Mouse (Mus musculus): ENCODE results near the gene E2f1. TPM values are rescaled to one million over a fixed set of nuclear protein-coding genes. Genes with fewer than 3 reads are reported as not detected.

Gene E2f1
- polyA plus RNA-seq (2015; fragmentation: Nextera tagmentation; extraction: Ambion mirVana): 3.9 and 5.0 TPM in 2 replicates

DNA sequence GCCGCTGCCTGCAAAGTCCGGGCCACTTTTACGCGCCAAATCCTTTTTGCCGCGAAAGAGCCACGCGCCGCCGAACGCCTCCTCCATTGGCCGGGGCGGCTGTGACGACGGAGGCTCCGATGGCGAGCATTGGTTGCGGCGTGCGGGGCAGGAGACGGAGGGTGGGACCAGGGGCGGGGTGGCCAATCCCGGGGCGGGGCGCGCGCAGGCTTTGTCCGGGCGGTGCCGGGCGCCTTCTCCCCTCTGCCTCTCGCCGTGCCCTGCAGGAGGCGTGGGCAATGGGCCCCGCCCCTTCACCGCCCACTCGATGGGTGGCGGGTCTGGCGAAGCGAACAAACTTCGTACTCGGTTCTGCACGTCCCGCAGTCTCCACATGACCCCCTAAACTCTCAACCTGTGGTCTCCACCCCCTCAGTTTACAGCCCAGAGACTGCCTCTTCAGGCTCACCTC, at the start of gene E2f1:
Gene E2f1 (minus strand): TSS at position 57 of the 451 bp plus-strand sequence.

DNA sequence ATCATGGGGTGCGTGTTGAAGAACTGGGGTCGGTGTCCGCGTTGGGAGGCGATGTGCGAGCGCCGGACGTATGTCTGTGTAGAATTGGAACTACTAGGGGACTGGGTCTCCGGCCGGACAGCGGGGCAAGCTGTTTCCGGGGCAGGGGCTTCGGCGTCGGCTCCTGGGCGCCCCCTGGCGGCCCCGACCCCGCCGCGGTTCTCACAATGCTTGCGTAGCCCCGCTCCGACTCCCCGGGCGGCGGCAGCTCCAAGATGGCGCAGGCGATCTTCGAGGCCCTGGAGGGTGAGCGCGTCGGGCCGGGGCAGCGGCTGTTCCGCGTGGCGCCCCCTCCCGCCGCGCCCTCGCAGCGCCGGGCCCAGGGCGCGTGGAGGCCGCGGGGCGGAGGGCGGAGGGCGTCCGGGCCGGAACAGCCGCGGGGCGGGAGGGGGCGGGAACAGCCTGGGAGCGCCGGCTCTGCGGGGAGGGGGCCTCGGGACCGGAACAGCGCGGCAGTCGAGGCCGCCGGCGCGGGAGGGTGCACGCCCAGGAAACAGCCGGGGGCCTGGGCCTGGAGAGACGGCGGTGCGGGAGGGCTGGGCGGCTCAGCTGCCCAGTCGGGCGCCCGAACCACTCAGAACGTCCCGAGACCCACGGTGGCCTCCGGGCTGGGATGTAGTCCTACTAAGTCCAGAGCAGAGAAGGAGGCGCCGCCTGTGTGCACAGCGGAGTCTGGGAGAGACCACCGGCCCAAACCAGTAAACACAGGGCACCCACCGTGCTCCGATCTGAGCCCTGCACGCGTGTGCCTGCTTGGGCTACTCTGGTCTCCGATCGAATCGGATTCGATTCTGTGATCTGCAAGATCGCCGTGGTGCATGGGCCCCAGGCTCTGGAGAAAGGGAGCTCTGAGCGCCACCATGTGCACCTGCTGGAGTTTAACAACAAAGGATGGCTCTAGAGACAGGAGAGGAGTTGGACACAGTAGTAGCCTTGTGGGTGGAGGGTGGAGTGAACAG, 43.7 kb upstream of the E2f1 start, which contains the start of the genes Zfp341 and 4930519P11Rik:
Gene Zfp341 (plus strand): TSS at position 180 of the 998 bp plus-strand sequence.
Gene 4930519P11Rik (minus strand): TSS at position 320 of the 998 bp plus-strand sequence.

DNA sequence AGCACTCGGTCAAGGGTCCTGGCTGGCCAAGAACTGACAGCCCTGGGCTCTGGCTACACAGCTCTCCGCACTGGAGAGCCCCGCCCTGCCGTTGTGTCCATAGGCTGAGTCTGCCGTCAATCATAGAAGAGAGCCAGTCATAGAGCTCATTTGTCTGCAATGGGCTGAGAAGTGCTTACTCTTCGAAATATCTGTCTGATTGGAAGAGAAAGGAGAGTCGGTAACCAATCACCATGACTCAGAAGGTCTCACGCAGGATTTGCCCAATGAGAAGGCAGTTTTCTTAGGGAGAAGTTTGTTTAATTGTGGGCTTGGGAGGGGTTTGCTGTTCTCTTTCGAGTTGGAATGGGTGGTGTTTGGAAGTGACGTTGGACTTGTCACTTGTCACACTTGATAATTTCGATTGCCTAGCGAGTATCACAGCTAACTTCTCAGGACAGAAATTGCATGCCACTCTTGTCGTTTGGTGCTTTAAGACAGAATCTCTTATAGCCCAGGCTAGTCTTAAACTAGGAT, 34.0 kb upstream of the E2f1 start, which contains the start of gene Pxmp4:
Gene Pxmp4 (minus strand): TSS at position 71 of the 516 bp plus-strand sequence.

DNA sequence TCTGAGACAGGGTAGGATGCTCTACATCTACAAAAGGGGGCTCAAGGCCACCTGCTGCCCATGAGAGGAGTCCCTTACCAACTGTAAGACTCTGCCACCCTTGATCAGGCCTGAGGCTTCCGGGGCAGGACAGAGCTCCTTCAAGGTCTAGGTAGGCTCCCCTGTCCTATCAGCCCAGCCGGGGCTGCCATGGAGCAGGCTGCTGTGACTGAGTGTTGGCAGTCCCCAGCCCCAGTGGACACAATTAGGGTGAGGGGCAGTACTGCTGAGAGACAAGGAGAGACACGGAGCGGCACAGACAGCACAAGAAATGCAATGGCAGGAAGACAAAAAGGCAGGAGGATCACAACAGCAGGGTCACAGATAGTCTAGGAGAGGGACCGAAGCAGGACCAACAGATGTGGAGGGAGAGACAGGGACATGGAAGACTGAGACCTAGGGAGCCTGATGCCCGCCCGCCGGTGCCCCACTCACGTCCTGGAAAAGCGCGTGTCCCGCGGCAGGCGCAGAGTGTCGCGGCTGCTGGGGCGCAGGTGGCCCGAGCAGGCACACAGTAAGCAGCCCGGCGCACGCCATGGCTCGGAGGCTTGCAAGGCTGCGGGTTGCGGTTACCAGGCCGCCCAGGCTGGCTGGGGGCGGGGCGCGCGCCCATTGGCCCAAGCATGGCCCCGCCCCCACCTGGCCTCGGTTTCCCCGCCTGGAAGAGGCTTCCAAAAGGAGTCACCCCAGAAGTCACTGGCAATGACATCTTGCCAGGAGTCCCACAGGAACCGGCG, 11.2 kb downstream of the E2f1 start, which contains the start of gene Necab3:
Gene Necab3 (minus strand): TSS at position 627 of the 776 bp plus-strand sequence.

DNA sequence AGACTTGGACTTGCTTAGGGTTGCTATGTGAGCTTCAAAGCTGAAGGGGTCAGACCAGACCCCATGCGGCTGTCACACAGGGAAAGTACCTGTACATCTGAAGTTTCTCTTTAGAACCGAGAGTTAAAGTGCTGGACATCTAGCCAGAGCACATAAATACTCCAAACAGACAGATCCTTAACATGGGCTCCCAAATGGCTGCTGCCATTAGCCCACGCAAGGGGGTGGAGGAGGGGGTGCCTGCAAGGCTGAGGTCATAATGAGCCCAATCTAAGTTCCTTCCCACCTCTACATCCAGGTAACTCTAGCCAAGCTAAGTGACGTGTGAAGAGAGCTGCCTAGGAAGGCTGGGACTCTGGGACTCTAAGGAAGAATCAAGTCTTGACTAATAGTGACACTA, 18.2 kb downstream of the E2f1 start, which contains the start of gene Actl10:
Gene Actl10 (plus strand): TSS at position 301 of the 400 bp plus-strand sequence.

DNA sequence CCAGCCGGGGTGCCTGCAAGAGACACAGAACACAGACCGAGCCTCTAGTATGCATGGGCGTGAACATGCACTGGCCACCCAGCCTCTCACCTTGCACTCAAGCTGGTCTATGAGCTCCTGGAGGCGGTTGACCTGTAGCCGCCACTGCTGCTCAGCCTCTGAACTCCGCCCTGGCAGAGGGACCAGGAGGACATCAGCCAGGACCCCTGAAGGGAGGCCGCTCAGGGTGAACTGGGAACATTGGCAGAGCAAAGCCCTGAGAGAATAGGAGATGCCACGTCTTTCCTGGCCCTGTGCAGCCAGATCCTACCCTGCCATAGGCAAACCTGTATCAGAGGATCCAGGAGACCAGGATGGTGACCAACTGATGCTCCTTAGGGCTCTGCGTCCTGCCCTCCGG, 23.0 kb downstream of the E2f1 start, which contains the start of gene 1700003F12Rik:
Gene 1700003F12Rik (plus strand): TSS at position 375 of the 400 bp plus-strand sequence.

Other genes starting within 250 kb of the E2f1 start
- 8.5 and 14.1 TPM in 2 replicates for gene Cdk5rap1, start 196.9 kb downstream of the E2f1 start, polyA plus RNA-seq (2015; fragmentation: Nextera tagmentation; extraction: Ambion mirVana)
- gene Snta1, start 161.8 kb downstream of the E2f1 start, polyA plus RNA-seq (2015; fragmentation: Nextera tagmentation; extraction: Ambion mirVana): 25.7 and 27.5 TPM in 2 replicates
- 23.4 and 27.1 TPM in 2 replicates for gene Cbfa2t2, start 133.4 kb downstream of the E2f1 start, polyA plus RNA-seq (2015; fragmentation: Nextera tagmentation; extraction: Ambion mirVana)
- 5.6 and 5.7 TPM in 2 replicates for gene 1700003F12Rik, start 22.8 kb downstream of the E2f1 start, polyA plus RNA-seq (2015; fragmentation: Nextera tagmentation; extraction: Ambion mirVana)
- 0.15 and 0.17 TPM in 2 replicates for gene Actl10, start 18.1 kb downstream of the E2f1 start, polyA plus RNA-seq (2015; fragmentation: Nextera tagmentation; extraction: Ambion mirVana)
- gene Necab3, start 11.0 kb downstream of the E2f1 start, polyA plus RNA-seq (2015; fragmentation: Nextera tagmentation; extraction: Ambion mirVana): 21.1 and 24.0 TPM in 2 replicates
- gene Pxmp4, start 33.8 kb upstream of the E2f1 start, polyA plus RNA-seq (2015; fragmentation: Nextera tagmentation; extraction: Ambion mirVana): 25.3 and 25.4 TPM in 2 replicates
- 1.8 and 2.4 TPM in 2 replicates for gene Zfp341, start 43.4 kb upstream of the E2f1 start, polyA plus RNA-seq (2015; fragmentation: Nextera tagmentation; extraction: Ambion mirVana)
- 0.80 TPM in 1 of 2 replicates, not detected in the other for gene 4930519P11Rik, start 43.5 kb upstream of the E2f1 start, polyA plus RNA-seq (2015; fragmentation: Nextera tagmentation; extraction: Ambion mirVana)
- gene Chmp4b, start 81.8 kb upstream of the E2f1 start, polyA plus RNA-seq (2015; fragmentation: Nextera tagmentation; extraction: Ambion mirVana): 42.5 and 47.9 TPM in 2 replicates
- gene Gm14214, start 200.1 kb upstream of the E2f1 start, polyA plus RNA-seq (2015; fragmentation: Nextera tagmentation; extraction: Ambion mirVana): not detected in 2 replicates
- 19.6 and 20.1 TPM in 2 replicates for gene Raly, start 221.2 kb upstream of the E2f1 start, polyA plus RNA-seq (2015; fragmentation: Nextera tagmentation; extraction: Ambion mirVana)
- 0.51 and 0.57 TPM in 2 replicates for gene a, start 221.5 kb upstream of the E2f1 start, polyA plus RNA-seq (2015; fragmentation: Nextera tagmentation; extraction: Ambion mirVana)